Mouse (Mus musculus) liver, adult 2 months (tissue): ENCODE results near the gene Zfp809.

ENCODE experiments used
- CTCF ChIP-seq: fragments of 200-500 bp; IDR thresholded peaks from 2 replicates; pipeline ENCODE4 v1.5.1; 2011; ENCODE audit warnings: low read depth, low read length, control low read depth
- POLR2A ChIP-seq: fragments of 200-500 bp; IDR thresholded peaks from 2 replicates; pipeline ENCODE4 v1.6.1; 2011; ENCODE audit warnings: low read length, control low read depth; ENCODE audit not compliant: insufficient read depth; ENCODE audit errors: extremely low read depth

- TF ChIP-seq POLR2A (peak; percentile 85), CTCF (peak; percentile 88)
Observed at GRCm38 (mm10) chr9:22225581-22226388, at the start of gene Zfp809.
